Mouse (Mus musculus) CD4-positive, CD25-positive, alpha-beta regulatory T cell, adult 9 weeks (primary cell): ENCODE measurements around the gene Smpdl3a. TPM values are rescaled to one million over a fixed set of nuclear protein-coding genes. Genes with fewer than 3 reads are reported as not detected.

ENCODE experiments used
- polyA plus RNA-seq: library from polyadenylated mRNA; unstranded; fragments of 100-300 nt; shearing (Covaris generic); gene quantifications from one replicate; pipeline ENCODE4 v1.2.1, GENCODE M21; 2017

Smpdl3a gene
- 242 TPM for polyA plus RNA-seq

GRCm38 (mm10) chr10:57794018-57794417 is at the start of gene Smpdl3a:
TSS of gene Smpdl3a (plus strand) at chr10:57794335.

GRCm38 (mm10) chr10:57784876-57785150 is 9.3 kb upstream of the Smpdl3a start, which contains the start of gene Fabp7:
TSS of gene Fabp7 (plus strand) at chr10:57784881.

Other genes with a start within 250 kb of the Smpdl3a start
- gene Pkib, start 162.4 kb upstream of the Smpdl3a start, polyA plus RNA-seq: 0.22 TPM
- not detected for gene Fabp7, start 9.5 kb upstream of the Smpdl3a start, polyA plus RNA-seq